Mouse (Mus musculus): Measurements from ENCODE around the gene Sema6d.

- TF ChIP-seq CTCF (IDR thresholded peaks at IDR 0.05; ENCODE audit: low read depth, low read length) (no peak), POLR2A (IDR thresholded peaks at IDR 0.05; ENCODE audit: borderline replicate concordance, low read depth, low read length) (no peak)
These were observed 528.9 kb downstream of the Sema6d start for GRCm38 (mm10) chr2:124618526-124619219.
